Mouse (Mus musculus) midbrain, embryonic 16.5 days (tissue): ENCODE measurements around the gene Gm4707. TPM values are rescaled to one million over a fixed set of nuclear protein-coding genes. Genes with fewer than 3 reads are reported as not detected.

Experiments used
- ATAC-seq: fragments of 200-750 bp; cut with Nextera tagmentation; 2 replicates; pipeline ENCODE4 v1.8.0; 2017; ENCODE audit warnings: moderate TSS enrichment
- H3K27ac ChIP-seq: fragments of 300-500 bp; sonication (generic); 2 replicates; pipeline ENCODE4 v1.5.1; 2014; ENCODE audit warnings: mild to moderate bottlenecking, low read length, mixed read lengths
- H3K27me3 ChIP-seq: fragments of 300-500 bp; sonication (generic); 2 replicates; pipeline ENCODE4 v1.6.1; 2014; ENCODE audit warnings: low read depth, low read length, mixed read lengths; ENCODE audit not compliant: control insufficient read depth, insufficient read depth
- H3K36me3 ChIP-seq: fragments of 300-500 bp; sonication (generic); 2 replicates; pipeline ENCODE4 v1.6.1; 2014; ENCODE audit warnings: mild to moderate bottlenecking, low read length, moderate library complexity, mixed read lengths; ENCODE audit not compliant: control insufficient read depth, insufficient read depth
- H3K4me1 ChIP-seq: fragments of 300-500 bp; sonication (generic); 2 replicates; pipeline ENCODE4 v1.6.1; 2014; ENCODE audit warnings: mild to moderate bottlenecking, low read length, mixed read lengths; ENCODE audit not compliant: control insufficient read depth, insufficient read depth
- H3K4me2 ChIP-seq: fragments of 300-500 bp; sonication (generic); 2 replicates; pipeline ENCODE4 v1.6.1; 2014; ENCODE audit warnings: mild to moderate bottlenecking, low read length, mixed read lengths
- H3K4me3 ChIP-seq: fragments of 300-500 bp; sonication (generic); 2 replicates; pipeline ENCODE4 v1.5.1; 2014; ENCODE audit warnings: low read depth, mild to moderate bottlenecking, low read length, moderate library complexity, mixed read lengths
- H3K9ac ChIP-seq: fragments of 300-500 bp; sonication (generic); 2 replicates; pipeline ENCODE4 v1.6.1; 2014; ENCODE audit warnings: low read depth, low read length, mixed read lengths
- H3K9me3 ChIP-seq: fragments of 300-500 bp; sonication (generic); replicated peaks from 2 replicates; pipeline ENCODE4 v1.6.1; 2014; ENCODE audit warnings: mild to moderate bottlenecking, low read length, mixed read lengths; ENCODE audit not compliant: control insufficient read depth, poor library complexity, severe bottlenecking
- WGBS: fragments of 180-500 bp; shearing (Covaris S2); extraction: QIAGEN DNeasy Blood & Tissue Kit; methylation state at CpG from one replicate; pipeline ENCODE4 v1.1.7; 2014; 5-methylcytosine and 5-hydroxymethylcytosine counted together
- polyA plus RNA-seq: library from polyadenylated mRNA; unstranded; fragments of >200 nt; fragmentation: Nextera tagmentation; extraction: Ambion mirVana; gene quantifications from 2 replicates; pipeline ENCODE4 v1.2.1, GENCODE M21; 2015

Gm4707 gene
- polyA plus RNA-seq, 1 experiment from 2014 or later = 3.7 TPM

DNA sequence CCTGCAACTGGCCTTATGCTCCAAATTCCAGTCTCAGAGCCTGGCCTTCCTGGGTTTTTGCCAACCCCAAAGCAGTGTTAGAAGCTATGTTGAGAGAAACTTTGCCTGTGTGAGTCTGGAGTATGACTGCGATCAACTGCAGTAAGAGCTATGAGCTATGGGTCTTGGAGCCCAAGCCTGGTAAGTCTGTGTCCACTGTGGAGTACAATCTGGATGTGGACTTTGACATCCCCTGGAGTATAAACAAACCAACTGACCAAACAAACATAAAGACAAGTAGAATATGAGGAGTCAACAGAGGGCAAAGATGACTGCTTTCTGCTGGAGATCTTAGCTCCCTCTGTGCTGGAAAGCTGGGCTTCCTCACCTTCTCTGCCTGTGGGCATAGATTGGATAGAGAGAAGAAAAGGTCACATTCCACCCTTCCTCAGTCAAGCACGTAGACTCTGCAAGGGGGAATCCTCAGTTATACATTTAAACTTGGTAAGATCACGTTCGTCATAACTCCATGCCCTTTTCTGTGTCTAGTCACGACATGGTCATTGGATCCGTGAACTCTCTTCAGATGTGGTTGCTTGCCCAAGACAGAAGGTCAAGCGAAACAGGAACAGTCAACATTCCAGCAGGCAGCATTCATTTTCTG is 23.8 kb upstream of the Gm4707 start:
- no peaks in the 10 kb centered on the region for H3K27me3 ChIP-seq
- no peak overlapping the region for H3K4me3 ChIP-seq
- WGBS = 92% methylated on average over 7 of the region's 7 CpGs
- H3K36me3 ChIP-seq = no peaks in the 10 kb centered on the region
- no peak overlapping the region for H3K27ac ChIP-seq
- no peaks in the 10 kb centered on the region for H3K9me3 ChIP-seq
- H3K9ac ChIP-seq = no peak overlapping the region
- no peak for ATAC-seq
- H3K4me1 ChIP-seq = no peaks in the 10 kb centered on the region
- H3K4me2 ChIP-seq = no peak overlapping the region

DNA sequence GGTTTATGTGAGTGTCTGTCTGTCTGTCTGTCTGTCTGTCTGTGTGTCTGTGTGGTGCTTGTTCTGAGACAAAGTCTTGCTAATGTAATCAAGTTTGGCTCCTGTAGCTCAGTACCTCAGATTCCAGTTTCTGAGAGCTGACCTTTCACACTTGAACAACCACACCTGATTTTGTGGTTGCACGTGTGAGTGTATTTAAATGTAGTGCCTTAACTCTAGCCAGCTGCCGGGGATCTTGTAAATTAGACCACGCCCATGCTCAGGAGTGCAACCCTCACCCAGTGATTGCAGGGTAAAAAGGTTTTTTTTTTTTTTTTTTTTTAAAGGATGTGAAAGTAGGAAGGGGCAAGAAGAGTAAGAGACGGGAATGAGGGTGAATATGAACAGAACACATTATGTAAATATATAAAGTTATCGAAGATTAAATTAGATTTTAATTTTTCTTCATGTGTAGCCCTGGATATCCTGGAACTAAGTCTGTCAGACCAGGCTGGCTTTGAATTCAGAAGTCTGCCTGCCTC is 19.7 kb upstream of the Gm4707 start:
- H3K4me1 ChIP-seq = peaks cover 5% of the 10 kb centered on the region
- 72% methylated on average over 5 of the region's 5 CpGs for WGBS

DNA sequence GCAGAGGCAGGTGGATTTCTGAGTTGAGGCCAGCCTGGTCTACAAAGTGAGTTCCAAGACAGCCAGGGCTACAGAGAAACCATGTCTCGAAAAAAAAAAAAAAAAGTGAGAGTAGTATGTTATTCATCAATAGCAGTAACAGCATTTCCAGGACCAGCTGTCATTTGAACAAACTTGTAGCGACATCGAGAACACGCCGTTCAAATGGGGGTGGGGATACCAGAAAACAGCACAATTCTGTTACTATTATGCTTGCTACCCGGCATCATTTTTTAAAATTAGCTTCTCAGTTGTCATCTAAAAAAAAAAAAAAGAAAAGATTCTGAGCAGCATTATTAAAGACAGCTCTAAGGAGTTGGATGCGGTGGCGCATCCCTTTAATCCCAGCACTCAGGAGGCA is 17.8 kb upstream of the Gm4707 start:
- H3K27me3 ChIP-seq = no peaks in the 10 kb centered on the region
- no peak for ATAC-seq
- no peak overlapping the region for H3K27ac ChIP-seq
- no peaks in the 10 kb centered on the region for H3K9me3 ChIP-seq
- WGBS = 95% methylated on average over 8 of the region's 8 CpGs
- peaks cover 18% of the 10 kb centered on the region for H3K4me1 ChIP-seq
- H3K4me2 ChIP-seq = no peak overlapping the region
- no peaks in the 10 kb centered on the region for H3K36me3 ChIP-seq
- no peak overlapping the region for H3K9ac ChIP-seq
- H3K4me3 ChIP-seq = no peak overlapping the region

More for the DNA sequence above, 19.7 kb upstream of the Gm4707 start:
- Histone ChIP-seq H3K4me3 (no peak overlapping the region), H3K9me3 (no peaks in the 10 kb centered on the region), H3K36me3 (no peaks in the 10 kb centered on the region), H3K27me3 (no peaks in the 10 kb centered on the region), H3K4me2 (no peak overlapping the region), H3K27ac (no peak overlapping the region), H3K9ac (no peak overlapping the region)
- ATAC-seq = no peak

DNA sequence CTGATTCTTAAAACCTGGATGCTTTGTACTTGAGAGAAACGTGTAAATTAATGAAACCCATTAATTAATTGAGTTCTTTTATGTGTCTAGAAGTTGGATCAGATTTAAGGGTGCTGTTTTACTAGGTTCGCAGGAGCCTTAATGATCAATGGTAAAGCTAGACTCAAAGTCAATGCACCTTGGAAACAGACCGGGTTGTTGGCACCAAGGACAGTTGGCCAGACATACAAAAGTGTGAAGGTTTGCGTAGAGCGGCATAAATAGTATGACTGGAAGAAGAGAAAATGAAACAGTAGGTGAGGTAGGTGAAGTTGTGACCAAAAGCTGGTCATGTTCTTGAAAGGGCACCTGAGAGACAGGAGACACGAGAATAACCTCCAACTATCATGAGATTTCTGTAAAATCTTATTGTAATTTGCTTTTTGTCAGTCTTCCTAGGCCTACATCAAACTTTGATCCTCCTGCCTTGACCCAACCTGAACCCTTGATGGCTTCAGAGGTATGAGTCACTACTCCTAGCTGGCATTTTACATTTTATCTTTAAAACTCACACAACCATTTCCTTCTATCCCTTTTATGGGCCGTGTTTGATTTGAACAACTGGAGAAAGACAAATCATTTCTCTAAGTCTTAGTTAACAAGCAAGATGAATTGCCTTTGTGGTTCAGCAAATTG is 16.8 kb upstream of the Gm4707 start:
- peak overlapping the region; percentile 87 for H3K9ac ChIP-seq
- WGBS = 81% methylated on average over 7 of the region's 7 CpGs
- no peaks in the 10 kb centered on the region for H3K9me3 ChIP-seq
- ATAC-seq = no peak
- no peaks in the 10 kb centered on the region for H3K36me3 ChIP-seq
- peak overlapping the region; percentile 97 for H3K4me2 ChIP-seq
- no peaks in the 10 kb centered on the region for H3K27me3 ChIP-seq
- peaks cover 18% of the 10 kb centered on the region for H3K4me1 ChIP-seq
- peak overlapping the region; percentile 78 for H3K4me3 ChIP-seq
- no peak overlapping the region for H3K27ac ChIP-seq

DNA sequence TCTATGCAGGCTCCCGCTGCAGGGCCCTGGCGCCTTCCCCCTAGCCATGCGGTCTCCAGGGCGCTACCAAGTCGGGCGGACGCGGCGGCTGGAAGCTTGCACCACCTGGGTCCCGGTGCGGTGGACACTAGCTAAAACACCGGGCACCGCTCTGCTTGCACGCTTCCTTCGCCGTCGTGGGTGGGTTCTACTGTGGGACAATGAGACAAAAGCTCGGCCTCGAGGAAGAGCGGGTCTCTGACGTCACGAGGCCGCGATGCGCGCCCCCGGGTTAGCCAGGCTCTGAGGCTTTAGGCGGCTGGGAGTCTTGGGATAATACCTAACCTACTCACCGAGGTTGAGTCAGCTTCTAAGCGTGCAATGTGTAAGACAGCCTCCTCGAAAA is 16.0 kb upstream of the Gm4707 start:
- under 1% methylated on average over 31 of the region's 31 CpGs for WGBS
- Histone ChIP-seq H3K9me3 (no peaks in the 10 kb centered on the region), H3K4me3 (peak overlapping the region; percentile 78), H3K36me3 (no peaks in the 10 kb centered on the region), H3K27me3 (no peaks in the 10 kb centered on the region), H3K9ac (peak overlapping the region; percentile 87), H3K4me1 (peaks cover 18% of the 10 kb centered on the region), H3K4me2 (peak overlapping the region; percentile 97), H3K27ac (peak overlapping the region; percentile 98)
- ATAC-seq = peak; percentile 86

DNA sequence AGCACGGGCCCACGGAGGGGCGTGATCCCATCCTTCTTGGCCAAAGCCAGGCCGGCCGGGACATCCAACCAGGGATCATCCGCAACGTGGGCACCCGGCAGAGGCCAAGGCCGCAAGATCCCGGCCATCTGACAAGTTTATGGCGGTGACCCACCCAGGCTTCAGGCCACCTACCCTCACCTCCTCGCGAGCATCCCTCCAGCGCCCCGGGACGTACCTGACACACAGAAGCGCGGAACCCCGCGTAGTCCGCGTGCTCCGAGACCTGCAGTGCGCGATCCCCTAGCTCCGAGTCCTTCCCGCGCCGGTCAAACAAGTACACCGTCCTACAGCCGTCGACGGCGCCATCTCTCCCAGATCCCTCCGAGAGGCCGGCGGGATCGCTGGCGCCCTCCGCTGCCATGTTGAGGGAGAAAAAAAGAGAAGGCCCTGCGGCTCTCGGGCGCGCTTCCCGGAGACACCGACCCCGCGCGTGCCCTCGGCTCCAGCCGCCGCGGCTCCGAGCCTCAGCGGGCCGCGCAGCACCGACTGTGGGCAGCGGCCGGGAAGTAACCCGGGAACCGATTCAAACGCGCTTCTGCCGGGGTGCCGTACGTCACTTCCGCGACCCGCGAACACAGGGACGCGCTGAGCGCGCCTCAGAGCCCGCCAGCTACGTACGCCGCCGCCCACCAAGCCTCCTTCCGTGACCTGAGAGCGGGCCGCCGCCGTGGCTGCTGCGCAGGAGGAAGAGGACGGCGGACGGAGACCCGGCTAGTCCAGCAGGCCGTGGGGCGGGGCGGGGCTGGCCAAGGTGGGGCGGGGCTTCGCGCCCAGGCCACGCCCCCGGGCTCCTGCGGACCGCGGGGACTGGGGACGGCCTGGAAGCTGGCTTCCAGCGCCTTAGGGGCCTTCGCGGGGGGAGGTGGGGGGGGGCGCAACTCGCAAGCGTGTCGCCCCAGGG is 15.3 kb upstream of the Gm4707 start, which contains the start of gene Smchd1:
TSS of gene Smchd1 (minus strand) at position 582 of the 943 bp plus-strand sequence.
- Histone ChIP-seq H3K9me3 (no peaks in the 10 kb centered on the region), H3K9ac (peak within 1 kb of the TSS; percentile 87), H3K27ac (peak within 1 kb of the TSS; percentile 98), H3K4me2 (peak within 1 kb of the TSS; percentile 97), H3K4me1 (peaks cover 18% of the 10 kb centered on the region), H3K36me3 (no peaks in the 10 kb centered on the region), H3K27me3 (no peaks in the 10 kb centered on the region), H3K4me3 (peak within 1 kb of the TSS; percentile 78)
- under 1% methylated on average over 89 of the region's 109 CpGs for WGBS
- peak; percentile 97 for ATAC-seq

DNA sequence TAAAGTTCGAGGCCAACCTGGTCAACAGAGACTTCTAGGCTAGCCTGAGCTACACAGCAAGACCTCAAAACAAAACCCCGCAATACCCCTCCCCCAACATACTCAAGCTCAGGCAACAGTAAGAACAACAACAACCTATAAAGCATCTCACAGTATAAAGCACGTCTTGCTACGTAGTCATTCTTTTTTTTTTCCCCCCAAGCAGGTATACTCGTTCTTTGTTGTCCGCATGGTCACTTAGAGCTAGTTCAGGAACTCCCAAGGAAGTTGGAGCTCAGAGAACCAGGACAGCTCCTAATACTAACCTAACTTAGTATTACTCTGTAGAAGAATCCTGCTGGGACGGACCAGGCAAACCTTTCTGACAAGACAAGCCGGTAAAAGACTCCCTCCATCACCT is 14.4 kb upstream of the Gm4707 start:
- H3K4me2 ChIP-seq = peak overlapping the region; percentile 97
- H3K4me3 ChIP-seq = peak overlapping the region; percentile 78
- 14% methylated on average over 8 of the region's 8 CpGs for WGBS
- no peaks in the 10 kb centered on the region for H3K27me3 ChIP-seq
- H3K27ac ChIP-seq = no peak overlapping the region
- no peaks in the 10 kb centered on the region for H3K36me3 ChIP-seq
- ATAC-seq = no peak
- peak overlapping the region; percentile 87 for H3K9ac ChIP-seq
- no peaks in the 10 kb centered on the region for H3K9me3 ChIP-seq
- peaks cover 18% of the 10 kb centered on the region for H3K4me1 ChIP-seq

- H3K27me3 ChIP-seq = no peaks in the 10 kb centered on the region
- H3K27ac ChIP-seq = no peak overlapping the region
- H3K4me2 ChIP-seq = no peak overlapping the region
- 72% methylated on average over 2 of the region's 2 CpGs for WGBS
- H3K36me3 ChIP-seq = no peaks in the 10 kb centered on the region
- H3K4me1 ChIP-seq = peaks cover 14% of the 10 kb centered on the region
- no peak overlapping the region for H3K4me3 ChIP-seq
- no peaks in the 10 kb centered on the region for H3K9me3 ChIP-seq
- ATAC-seq = no peak
- H3K9ac ChIP-seq = no peak overlapping the region
Observed at GRCm38 (mm10) chr17:71471261-71471660, 11.5 kb upstream of the Gm4707 start.
